Mouse (Mus musculus) olfactory bulb, adult 2 months (tissue): ENCODE data around the gene Tmem167b.
"Not testable (repeated sequence)": the region's sequence is repeated elsewhere in the genome, so short reads cannot be mapped to it uniquely, and the experiment has no call there.

Experiments
- CTCF ChIP-seq: fragments of 200-500 bp; IDR thresholded peaks from 2 replicates; pipeline ENCODE4 v1.5.1; 2012; ENCODE audit warnings: low read depth, mild to moderate bottlenecking, low read length, moderate library complexity; ENCODE audit not compliant: insufficient read depth
- POLR2A ChIP-seq: fragments of 200-500 bp; IDR thresholded peaks from 2 replicates; pipeline ENCODE4 v1.6.1; 2012; ENCODE audit warnings: mild to moderate bottlenecking, low read depth, low read length, moderate library complexity; ENCODE audit not compliant: insufficient read depth

GRCm38 (mm10) chr3:108569636-108570035 lies 7.4 kb upstream of the Tmem167b start:
- TF ChIP-seq CTCF, POLR2A: not testable (repeated sequence)
